Mouse (Mus musculus): ENCODE data around the gene Ttbk1.
"Not testable (repeated sequence)": the region's sequence is repeated elsewhere in the genome, so short reads cannot be mapped to it uniquely, and the experiment has no call there.

The Ttbk1 gene

DNA sequence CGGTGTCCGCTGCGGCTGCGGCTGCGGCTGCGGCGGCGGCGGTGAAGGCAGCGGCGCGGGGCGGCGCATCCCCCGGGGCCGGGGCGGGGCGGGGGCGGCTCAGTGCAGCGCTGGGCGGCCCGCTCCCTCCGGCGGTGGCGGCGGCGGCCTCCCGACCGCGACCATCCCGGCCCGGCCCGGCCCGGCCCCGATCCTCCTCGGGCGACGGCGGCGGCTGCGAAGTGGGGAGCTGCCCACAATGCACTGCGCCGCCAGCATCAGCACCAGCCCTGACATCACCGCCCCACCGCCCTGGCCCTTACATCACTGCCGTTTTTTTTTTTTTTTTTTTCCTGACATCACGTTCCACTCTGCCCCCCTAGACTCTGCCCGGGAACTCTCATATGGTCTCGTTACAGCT lies at the start of gene Ttbk1:
TSS of gene Ttbk1 (minus strand) at position 245 of the 400 bp plus-strand sequence.
- DNase-seq (ENCODE audit: low spot score), result peak; percentile 51

DNA sequence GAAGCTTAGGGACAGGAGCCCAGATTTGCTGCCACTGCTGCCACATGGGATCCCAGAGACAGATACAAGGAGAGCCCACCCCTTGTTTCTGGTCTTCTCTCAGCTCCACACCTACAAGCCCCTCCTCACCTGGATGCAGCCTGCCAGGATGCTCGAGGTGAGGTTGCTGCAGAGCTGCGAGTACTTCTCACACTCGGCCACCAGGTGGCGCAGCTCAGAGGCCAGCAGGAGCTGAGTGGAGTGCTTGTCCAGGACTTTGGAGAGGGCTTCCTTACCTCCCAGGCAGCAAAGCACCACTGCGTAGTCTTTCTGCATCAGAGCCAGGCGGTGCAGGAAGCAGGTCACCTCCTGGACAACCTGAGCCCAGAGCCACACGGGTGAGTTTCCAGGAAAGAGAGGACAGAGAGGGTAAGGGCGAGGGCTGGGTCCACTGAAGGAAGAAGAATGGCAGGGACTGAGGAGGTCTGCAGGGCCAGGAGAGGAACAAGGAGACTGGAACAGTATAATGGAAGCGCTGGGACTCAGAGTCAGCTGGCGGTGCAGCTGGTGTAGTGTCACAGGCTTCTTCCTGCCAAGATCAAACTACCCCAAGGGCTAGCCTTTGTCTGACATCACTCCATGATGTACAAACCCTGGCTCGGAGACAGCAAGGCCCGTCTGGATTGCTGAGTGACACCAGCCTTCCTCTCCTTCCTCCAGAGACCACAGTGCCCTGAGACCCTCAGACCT lies 38.3 kb upstream of the Ttbk1 start:
- DNase-seq (ENCODE audit: low spot score), result peak; percentile 87

DNA sequence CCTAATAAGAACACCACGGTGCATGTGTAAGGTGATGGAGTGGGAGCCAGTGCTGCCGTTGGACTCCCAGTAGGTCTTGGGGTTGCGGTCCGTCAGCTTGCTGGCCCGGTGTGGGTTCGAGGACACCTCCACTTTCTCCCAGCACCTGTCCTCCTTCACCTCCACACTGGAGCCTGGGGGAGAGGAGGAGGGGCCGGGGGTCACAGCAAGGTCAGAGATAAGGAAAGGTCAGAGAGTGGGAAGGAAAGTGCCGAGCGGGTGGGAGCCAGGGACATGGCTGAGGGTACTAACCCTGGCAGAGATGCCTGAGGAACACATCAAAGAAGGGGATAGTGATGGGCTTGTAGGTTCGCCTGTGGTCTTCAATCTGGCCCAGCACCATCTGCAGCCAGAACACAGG lies 37.6 kb upstream of the Ttbk1 start:
- DNase-seq (ENCODE audit: low spot score), result no peak

DNA sequence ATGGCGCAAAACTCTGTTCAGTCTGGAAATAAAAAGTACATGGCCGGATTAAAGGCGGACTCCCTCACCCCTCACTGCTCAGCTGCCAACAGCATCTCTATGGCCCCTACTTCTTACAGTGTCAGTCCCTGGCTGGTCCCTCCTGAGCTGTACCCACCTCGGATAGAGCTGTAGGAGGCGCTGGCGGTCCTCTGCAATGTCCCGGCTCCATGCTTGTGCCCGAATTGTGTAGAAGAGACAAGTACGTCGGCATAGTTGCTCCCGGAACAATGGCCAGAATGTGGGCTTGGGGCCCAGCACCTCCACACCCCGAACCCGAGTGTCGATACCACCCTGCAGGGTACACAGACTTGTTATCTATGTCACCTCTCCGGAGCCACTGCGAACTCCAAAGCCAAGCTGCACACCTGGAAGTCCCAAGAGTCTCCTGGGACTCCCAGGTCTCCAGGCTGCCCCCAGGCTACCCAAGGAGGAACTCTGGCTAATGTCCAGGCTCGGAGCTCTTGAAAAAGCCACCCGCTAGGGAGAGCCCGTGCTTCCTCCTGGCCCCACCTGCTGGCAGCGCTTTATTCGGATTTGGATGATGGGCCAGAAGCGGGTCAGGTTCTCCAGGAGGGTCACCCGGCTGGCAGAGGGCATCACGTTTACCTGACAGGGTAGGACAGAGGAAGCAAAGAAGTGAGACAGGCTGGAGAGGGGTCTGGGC lies 34.6 kb upstream of the Ttbk1 start:
- DNase-seq (ENCODE audit: low spot score), result peak; percentile 57

DNA sequence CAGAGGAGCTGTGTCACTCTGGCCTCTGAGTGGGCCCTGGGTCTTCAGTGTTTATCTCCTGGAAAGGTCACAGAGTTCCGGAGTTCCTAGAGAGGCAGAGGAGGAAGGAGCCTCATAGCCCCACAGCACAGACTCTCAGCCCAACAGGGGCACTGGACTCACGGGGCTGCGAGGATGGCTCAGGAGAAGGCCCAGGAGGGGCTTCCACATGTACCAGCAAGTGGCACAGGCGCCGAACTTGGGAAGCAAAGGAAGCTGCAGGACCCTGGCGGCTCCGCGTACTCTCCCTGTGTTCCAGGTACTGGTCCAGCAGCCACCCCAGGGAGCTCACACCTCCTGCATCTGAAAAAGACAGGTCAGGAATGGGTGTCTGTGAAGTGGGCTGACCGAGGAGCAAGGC lies 33.7 kb upstream of the Ttbk1 start:
- no peak for DNase-seq (ENCODE audit: low spot score)

DNA sequence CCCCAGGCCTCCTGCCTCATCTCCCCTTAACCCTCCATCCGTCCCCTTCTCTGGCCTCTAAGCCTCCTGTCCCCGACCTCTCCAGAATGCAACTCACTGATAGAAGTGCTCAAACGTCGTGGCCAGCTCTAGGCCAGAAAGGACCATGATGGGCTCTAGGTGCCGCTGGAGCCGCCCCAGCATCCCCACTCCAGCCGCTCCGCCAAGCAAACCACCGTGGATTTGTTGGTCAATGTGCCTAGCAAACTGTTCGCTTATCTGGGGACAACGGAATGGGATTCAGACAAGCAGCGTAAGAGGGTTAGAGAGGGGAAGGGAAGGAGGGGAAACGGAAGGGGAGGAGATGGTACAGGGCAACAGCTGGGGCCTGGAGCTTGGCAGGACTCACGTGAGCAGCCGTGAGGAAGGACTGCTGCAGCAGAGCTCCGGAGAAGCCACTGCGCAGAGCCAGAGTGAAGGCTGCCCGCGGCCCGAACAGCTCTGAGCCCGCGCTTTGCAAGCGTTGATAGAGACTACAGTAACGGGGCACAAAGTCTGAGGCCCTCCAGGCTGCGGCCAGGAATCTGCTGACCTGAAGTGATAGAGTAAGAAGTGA lies 33.0 kb upstream of the Ttbk1 start:
- DNase-seq (ENCODE audit: low spot score), result no peak

DNA sequence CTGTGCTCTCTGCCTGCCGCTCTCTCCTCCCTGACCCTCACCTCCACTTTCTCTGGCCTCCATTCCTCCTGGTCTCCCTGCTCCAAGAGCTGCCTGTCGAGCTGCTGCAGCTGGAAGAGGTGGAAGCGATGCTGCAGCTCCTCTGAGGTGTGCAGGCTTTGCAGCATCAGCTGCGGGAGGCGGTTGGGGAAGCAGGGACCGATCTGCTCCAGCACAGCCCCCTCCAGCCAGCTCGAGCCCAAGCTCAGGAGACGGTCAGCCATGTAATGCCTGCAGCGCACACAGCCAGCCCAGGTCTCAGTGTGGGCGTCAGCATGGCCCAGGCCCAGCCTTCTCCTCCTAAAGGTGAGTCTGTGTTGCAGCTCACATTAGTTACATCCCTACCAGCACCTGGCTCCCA lies 32.5 kb upstream of the Ttbk1 start:
- DNase-seq (ENCODE audit: low spot score), result no peak

DNA sequence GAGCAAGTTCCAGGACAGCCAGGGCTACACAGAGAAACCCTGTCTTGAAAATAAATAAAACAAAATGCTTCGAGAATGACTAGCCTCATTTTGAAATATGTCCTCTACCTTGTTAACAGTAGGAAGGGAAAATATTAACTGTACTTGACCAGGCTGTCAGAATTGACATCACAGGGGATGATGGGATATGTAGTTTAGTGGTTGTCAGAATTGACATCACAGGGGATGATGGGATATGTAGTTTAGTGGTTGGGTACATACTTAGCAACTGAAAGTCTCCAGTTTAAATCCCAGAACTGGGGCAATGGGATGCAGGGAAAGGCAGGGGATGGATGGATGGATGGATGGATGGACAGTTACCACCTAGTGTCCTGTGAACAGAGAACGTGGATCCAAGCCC lies 25.9 kb upstream of the Ttbk1 start:
- no peak for DNase-seq (ENCODE audit: low spot score)

DNA sequence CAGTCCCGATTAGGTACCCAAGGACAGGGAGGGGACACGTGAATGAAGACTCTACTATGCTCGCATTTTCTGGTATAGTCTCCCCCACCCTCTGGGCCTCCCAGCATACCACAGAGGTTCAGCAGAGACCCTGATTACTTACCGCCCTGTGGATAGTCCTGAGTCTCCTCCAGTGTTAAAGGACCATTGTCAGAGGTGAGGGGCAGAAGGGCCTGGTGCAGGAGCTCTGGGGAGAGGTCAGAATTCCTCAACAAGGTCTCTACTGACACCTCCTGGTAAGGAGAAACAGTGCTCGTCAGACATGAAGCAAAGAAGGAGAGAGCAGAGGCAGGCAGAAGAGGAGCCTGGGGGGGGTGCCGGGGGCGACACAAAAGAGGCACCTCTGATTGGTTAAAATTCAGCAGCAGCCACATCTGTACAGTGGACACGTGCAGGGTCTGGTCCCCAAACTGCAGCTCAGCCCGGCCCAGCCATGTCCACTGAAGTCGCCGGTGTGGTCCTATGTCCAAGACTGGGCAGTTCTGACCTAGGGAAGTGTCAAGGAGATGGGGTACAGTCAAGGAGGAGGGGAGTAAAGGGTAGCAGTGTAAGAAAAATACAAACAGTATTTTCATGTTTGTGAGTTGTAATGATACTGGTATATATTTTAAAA lies 23.7 kb upstream of the Ttbk1 start:
- peak; percentile 77 for DNase-seq (ENCODE audit: low spot score)

DNA sequence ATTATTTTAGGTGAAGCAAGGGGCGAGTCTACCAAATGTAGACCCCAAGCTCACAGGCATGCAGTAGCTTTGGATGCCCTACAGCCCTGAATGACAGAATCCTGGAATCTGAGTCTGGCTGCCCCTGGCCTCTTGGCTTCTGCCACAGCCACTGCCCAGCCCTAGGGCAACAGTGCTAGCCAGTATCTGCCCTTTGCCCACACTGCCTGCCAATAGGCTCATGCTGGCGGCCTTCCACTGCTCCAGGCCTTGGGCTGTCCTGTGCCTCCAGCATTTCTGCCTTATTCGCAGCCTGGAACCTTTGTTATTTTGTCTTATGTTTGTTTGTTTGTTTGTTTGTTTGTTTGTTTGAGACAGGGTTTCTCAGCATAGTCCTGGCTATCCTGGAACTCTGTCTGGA lies 18.1 kb upstream of the Ttbk1 start:
- DNase-seq (ENCODE audit: low spot score), result no peak

DNA sequence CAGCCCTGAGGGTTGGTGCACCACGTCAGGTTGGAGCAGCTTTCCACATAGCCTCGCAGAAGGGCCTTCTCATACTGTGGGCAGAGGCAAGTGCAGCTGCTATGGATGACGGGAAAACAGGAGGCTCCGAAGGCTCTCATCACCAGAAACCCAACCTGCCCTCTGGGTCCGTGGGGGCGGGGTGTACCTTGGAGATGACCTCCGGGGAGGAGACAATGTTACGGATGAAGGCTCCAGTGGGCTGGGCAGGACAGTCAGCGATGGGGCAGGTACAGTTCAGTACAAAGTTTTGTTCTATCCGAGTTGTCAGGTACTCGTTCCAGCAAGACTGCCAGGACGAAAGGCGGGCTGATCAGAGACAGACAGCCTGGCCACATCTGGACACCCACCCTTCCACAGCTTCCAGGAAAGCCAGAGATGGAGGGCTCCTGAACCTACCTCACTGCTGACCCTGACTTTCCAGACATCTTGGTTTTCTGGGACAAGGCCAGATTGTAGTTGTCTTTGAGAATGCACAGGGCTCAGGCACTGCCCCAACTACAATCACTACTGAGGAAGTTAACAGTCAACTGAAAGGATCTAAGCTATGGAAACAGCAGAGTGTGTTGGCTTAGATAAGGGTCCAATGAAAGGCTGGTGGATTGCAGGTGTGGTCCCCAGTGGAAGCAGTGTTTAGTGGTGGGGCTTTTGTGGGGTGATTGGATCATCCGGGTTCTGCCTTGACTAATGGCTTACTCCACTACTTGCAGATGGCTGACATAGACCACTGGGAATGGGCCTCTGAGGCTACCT lies 16.6 kb upstream of the Ttbk1 start:
- DNase-seq (ENCODE audit: low spot score), result no peak

DNA sequence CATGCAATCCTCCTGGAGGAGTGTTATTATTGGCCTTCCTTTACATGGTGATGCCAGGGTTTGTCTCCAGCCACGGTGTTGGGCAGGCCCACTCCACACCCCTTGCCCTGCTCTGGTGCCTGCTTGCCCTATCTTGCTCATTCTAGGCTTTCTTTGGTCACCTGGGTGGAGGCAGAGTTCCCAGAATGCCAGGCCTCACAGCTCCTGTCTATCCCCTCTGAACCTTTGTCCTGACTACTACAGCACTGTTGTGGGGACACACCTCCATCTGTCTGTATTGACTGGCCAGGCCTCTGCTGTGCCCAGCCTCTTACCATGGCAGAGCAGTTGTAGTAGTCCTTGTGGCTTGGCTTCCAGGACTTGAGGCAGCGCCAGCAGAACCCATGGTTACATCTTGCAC lies 15.3 kb upstream of the Ttbk1 start:
- DNase-seq (ENCODE audit: low spot score), result no peak

DNA sequence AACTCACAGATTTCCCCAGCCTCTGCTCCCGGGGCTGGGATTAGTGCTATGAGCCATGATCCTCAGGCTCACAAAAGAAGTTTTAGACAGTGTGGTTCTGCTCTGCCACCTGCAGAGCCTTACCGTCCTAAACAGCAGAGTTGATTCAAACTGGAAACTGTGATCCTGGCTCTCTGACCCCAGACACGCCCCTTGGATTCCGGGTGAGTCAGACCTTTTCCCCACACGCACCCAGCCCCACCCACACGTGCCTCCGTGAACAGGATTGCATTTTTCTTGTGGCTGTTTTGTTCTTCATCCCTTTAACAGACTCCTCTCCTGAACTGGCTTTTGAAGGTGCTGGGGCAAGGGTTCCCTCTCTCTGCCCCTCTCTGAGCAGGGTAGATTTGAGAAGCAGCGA lies 10.5 kb upstream of the Ttbk1 start:
- DNase-seq (ENCODE audit: low spot score), result no peak

DNA sequence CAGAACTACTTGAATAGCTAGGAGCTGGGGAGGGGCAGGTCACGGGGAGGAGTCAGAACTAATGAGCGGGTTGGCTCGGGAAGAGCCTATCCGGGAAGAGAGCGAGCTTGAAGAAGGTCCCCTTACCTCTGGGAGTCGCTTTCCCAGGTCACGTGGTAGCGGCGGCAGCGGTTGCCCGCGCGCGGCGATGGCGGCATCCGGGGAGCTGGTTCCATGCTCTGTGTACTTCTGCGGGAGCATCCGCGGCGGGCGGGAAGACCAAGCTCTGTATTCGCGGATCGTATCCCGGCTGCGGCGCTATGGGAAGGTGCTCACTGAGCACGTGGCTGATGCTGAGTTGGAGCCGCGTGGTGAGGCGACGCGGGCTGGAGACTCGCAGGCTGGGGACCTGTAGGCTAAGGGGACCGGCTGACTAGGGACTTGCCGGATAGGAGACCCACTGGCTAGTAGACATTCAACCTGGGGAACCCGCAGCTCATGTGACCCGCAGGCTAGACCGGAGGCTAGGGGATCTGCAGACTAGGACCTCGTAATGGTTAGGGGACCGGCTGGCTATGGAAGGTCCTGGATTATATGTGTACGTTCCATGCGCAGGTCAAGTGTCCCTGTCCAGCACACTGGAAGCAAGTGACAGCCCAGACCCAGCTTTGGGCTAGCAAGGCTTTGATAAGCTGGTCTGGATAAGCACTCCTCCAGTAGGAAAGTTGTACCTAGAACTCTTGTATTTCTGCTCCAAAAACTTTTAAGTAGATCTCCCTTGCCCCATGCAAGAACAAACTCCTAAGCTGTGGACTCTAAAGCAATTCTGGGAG lies 9.4 kb upstream of the Ttbk1 start, which contains the start of gene Dnph1:
TSS of gene Dnph1 (plus strand) at position 89 of the 812 bp plus-strand sequence.
- peak; percentile 96 for DNase-seq (ENCODE audit: low spot score)

DNA sequence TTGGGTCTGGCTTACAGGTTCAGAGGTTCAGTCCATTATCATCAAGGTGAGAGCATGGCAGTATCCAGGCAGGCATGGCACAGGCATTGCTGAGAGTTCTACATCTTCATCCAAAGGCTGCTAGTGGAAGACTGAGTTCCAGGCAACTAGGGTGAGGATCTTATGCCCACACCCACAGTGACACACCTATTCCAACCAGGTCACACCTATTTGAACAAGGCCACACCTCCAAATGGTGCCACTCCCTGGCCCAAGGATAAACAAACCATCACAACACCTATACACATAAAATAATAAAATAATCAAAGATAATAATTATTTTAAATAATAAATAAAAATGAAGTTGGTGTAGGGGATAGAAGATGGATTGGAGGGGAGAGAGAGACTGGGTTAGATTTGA lies 8.6 kb upstream of the Ttbk1 start:
- DNase-seq (ENCODE audit: low spot score), result not testable (repeated sequence)

DNA sequence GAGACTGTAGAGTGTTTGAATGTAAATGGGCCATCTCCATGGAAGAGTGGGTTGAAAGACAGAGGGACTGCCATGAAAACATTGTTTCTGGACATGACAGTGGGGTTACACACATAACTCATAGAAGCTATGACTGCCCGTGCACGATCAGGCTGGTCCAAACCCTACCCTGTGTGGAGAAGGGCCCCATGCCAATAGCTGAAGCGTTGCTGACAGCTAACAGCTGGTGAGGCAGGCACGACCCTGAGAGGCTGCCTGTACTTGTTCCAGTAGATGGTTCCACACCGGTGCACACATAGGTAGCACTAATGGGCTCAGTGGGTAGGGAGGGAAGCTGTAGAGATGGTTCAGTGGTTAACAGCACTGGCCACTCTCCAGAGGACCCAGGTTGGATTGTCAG lies 8.0 kb upstream of the Ttbk1 start:
- DNase-seq (ENCODE audit: low spot score), result no peak

DNA sequence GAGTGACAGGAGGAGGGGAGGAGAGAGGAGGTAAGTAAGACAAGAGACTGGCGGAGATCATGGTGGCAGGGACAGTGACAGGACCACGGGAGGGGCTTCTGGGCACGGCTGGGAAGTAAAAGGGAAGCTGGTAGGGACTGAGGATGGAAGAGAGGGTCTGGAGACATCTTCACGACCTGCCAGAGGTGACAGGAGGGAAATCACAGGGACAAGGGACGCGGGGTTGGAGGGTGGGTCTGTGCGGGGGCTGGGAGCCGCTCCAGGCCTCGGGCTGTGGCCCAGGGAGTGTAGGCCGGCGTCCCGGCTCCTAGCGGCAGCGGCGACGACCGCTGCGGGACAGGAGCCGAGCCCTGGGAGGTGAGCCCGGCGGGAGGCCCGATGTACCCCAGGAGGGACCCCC lies 480 bp downstream of the Ttbk1 start:
- DNase-seq (ENCODE audit: low spot score), result no peak

DNA sequence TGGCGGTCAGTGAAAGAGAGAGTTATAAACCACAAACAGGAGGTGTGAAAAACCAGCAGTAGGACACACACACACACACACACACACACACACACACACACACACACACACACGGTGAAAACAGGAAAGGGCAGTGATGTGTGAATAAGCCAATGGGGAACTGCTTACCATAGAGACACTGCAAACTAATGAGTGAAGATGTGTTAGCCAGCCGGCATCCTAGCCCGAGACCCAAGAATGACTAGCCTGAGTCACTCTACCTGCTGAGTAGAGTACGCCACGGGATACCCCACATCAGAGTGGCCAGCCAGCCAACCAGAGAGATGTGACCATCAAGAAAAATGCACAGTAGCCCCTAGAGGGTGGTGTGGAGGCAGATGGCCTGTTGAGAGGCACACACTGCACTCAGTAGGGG lies 3.0 kb downstream of the Ttbk1 start:
- peak; percentile 15 for DNase-seq (ENCODE audit: low spot score)

DNA sequence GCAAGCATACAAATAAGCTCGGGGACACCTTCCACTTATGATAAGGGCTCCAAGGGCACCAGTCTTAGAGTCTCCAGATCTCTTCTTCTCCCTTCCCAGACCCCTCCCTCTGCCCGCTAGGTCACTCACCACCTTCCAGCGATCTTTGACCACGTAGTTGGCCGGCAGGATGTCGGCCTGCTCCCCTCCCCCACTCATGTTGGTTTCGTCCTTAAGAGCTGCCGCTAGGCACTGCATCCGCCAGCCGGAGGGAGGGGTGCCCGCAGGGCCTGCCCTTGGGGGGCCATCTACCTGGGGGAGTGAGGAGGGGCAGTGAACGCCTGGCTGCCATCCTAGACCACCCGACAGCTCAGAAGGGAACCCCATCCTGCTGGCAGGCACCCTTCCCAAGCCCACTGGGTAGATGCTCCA lies 3.4 kb downstream of the Ttbk1 start:
- peak; percentile 71 for DNase-seq (ENCODE audit: low spot score)

DNA sequence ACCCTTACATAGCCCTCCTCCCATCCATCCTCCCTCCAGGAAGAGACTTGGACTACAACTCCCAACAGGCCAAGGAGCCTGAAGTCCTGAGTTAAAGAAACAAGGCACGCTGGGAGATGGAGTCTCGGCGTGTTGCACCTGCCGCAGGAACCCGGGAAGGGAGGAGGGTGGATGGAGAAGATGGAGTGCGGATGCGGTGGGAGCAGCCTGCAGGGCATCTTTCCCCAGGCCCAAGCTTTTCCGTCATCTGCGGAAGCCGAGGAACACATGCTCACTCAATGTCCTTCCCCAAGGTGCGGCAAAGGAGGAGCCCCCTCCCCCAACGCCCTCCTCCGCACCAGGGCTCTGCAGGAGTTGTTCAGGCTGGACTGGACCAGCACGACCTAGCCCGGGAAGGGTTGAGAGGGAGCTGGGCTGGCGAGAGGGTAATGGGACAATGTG lies 3.9 kb downstream of the Ttbk1 start:
- peak; percentile 79 for DNase-seq (ENCODE audit: low spot score)

DNA sequence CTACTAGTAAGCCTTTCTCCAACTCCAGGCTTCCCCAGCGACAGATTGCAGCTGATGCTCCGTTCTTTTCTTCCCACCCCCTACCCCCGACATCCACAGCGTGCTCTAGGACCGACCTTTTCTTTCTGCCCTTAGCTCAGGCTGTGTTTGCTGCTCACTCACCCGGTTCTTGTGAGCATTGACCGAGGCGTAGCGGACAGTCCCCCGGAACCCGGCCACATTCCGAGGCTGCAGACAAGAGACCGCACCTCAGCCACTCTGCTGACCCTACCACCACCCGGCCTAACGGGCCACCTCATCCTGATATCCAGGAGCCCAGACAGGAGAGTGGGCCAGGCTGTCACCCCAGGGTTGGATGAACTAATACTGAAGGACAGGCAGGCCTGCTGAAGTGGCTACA lies 10.2 kb downstream of the Ttbk1 start:
- DNase-seq (ENCODE audit: low spot score), result no peak

Data from embryo, embryonic 10 days (tissue).